Mouse (Mus musculus): ENCODE results near the gene Trim27.

Gene Trim27

GRCm38 (mm10) chr13:21169657-21170430 is 9.4 kb upstream of the Trim27 start:
- CTCF ChIA-PET = interaction anchor here in 1 of 4 experiments (0.7 kb wide), 1 partner anchor 30 kb away, joined by 3 read pairs; no protein-coding TSS in a partner anchor

GRCm38 (mm10) chr13:21170431-21171155 is 8.7 kb upstream of the Trim27 start:
- ChIA-PET CTCF (interaction anchor here in 1 of 4 experiments (0.7 kb wide), 1 partner anchor 29 kb away, joined by 3 read pairs; no protein-coding TSS in a partner anchor), POLR2A (interaction anchor here in 3 of 4 experiments (0.6 to 3.9 kb wide), 13 partner anchors 8 to 616 kb away, joined by 3 to 25 read pairs (median 5); partner anchors contain the start of genes Trim27 (in 2 of the 3), Hist1h2an (in 1 of the 3), Hist1h2bp (in 1 of the 3) and Hist1h4k (in 1 of the 3))

More at GRCm38 (mm10) chr13:21169657-21170430, 9.4 kb upstream of the Trim27 start:
- POLR2A ChIA-PET = interaction anchor here in 3 of 4 experiments (0.6 to 3.9 kb wide), 13 partner anchors 9 to 1303 kb away, joined by 3 to 25 read pairs (median 4); partner anchors contain the start of genes Trim27 (in 3 of the 3), Hist1h2an (in 1 of the 3), Hist1h2bp (in 1 of the 3) and Hist1h4k (in 1 of the 3)

GRCm38 (mm10) chr13:21171156-21171530 is 8.1 kb upstream of the Trim27 start:
- ChIA-PET POLR2A (interaction anchor here in 2 of 4 experiments (0.6 to 2.7 kb wide), 6 partner anchors 10 to 612 kb away, joined by 3 to 8 read pairs (median 4); partner anchors contain the start of gene Hist1h3i (in 1 of the 2)), CTCF (no interaction called here)

GRCm38 (mm10) chr13:21171600-21172150 is 7.6 kb upstream of the Trim27 start:
- ChIA-PET POLR2A (interaction anchor here in 3 of 4 experiments (0.7 to 3.3 kb wide), 11 partner anchors 9 to 619 kb away, joined by 3 to 13 read pairs (median 5); partner anchors contain the start of gene Hist1h3i (in 1 of the 3)), CTCF (interaction anchor here in 1 of 4 experiments (1.4 kb wide), 1 partner anchor 63 kb away, joined by 3 read pairs; no protein-coding TSS in a partner anchor)

- CTCF ChIA-PET = interaction anchor here (0.6 to 1.4 kb wide), 7 partner anchors 14 to 685 kb away, joined by 3 to 7 read pairs (median 4); no protein-coding TSS in a partner anchor
- POLR2A ChIA-PET = interaction anchor here in 3 of 4 experiments (0.7 to 3.3 kb wide), 35 partner anchors 9 to 618 kb away, joined by 3 to 13 read pairs (median 4); partner anchors contain the start of genes Hist1h2ai (in 2 of the 3), Hist1h2ak (in 1 of the 3), Hist1h2an (in 1 of the 3) and Hist1h2bn (in 1 of the 3)
These were observed 6.8 kb upstream of the Trim27 start for GRCm38 (mm10) chr13:21172241-21173027.

- ChIA-PET POLR2A (interaction anchor here in 3 of 4 experiments (0.7 to 3.3 kb wide), 33 partner anchors 8 to 618 kb away, joined by 3 to 13 read pairs (median 4); partner anchors contain the start of genes Hist1h2ai (in 2 of the 3), Hist1h2ak (in 1 of the 3), Hist1h2an (in 1 of the 3) and Hist1h2bn (in 1 of the 3)), CTCF (interaction anchor here (0.6 to 1.4 kb wide), 7 partner anchors 15 to 93 kb away, joined by 3 to 7 read pairs (median 3); no protein-coding TSS in a partner anchor)
These were observed 6.2 kb upstream of the Trim27 start for GRCm38 (mm10) chr13:21173072-21173471.

- CTCF ChIA-PET = interaction anchor here in 1 of 4 experiments (1.0 kb wide), 1 partner anchor 23 kb away, joined by 3 read pairs; no protein-coding TSS in a partner anchor
- POLR2A ChIA-PET = interaction anchor here in 2 of 4 experiments (0.6 to 13.4 kb wide), 5 partner anchors 8 to 65 kb away, joined by 4 to 154 read pairs (median 6); no protein-coding TSS in a partner anchor
These were observed 2.5 kb upstream of the Trim27 start for GRCm38 (mm10) chr13:21176733-21177132.

- ChIA-PET POLR2A (interaction anchor here in 2 of 4 experiments (0.6 to 13.4 kb wide), 6 partner anchors 9 to 624 kb away, joined by 3 to 154 read pairs (median 14); no protein-coding TSS in a partner anchor), CTCF (interaction anchor here in 2 of 4 experiments (0.6 to 1.2 kb wide), 3 partner anchors 22 to 88 kb away, joined by 3 read pairs; no protein-coding TSS in a partner anchor)
These were observed 1.6 kb upstream of the Trim27 start for GRCm38 (mm10) chr13:21177657-21178056.

- ChIA-PET CTCF (interaction anchor here in 1 of 4 experiments (1.2 to 2.9 kb wide), 2 partner anchors 56 to 88 kb away, joined by 3 to 8 read pairs; no protein-coding TSS in a partner anchor), POLR2A (interaction anchor here in 2 of 4 experiments (0.6 to 13.4 kb wide), 9 partner anchors 9 to 85 kb away, joined by 3 to 154 read pairs (median 10); no protein-coding TSS in a partner anchor)
These were observed 881 bp upstream of the Trim27 start for GRCm38 (mm10) chr13:21178364-21178763.

GRCm38 (mm10) chr13:21179724-21180550 is 692 bp downstream of the Trim27 start:
- ChIA-PET POLR2A (interaction anchor here in 3 of 4 experiments (0.6 to 13.4 kb wide), 54 partner anchors 8 to 863 kb away, joined by 3 to 154 read pairs (median 4); partner anchors contain the start of genes Hist1h2ai (in 2 of the 3), Hist1h2bl (in 2 of the 3), Hist1h2ag (in 1 of the 3) and Hist1h2ah (in 1 of the 3)), CTCF (interaction anchor here in 3 of 4 experiments (0.5 to 2.9 kb wide), 10 partner anchors 20 to 761 kb away, joined by 3 to 10 read pairs (median 4); no protein-coding TSS in a partner anchor)

GRCm38 (mm10) chr13:21180551-21181530 is 1.6 kb downstream of the Trim27 start:
- POLR2A ChIA-PET = interaction anchor here in 3 of 4 experiments (0.6 to 13.4 kb wide), 40 partner anchors 7 to 1230 kb away, joined by 3 to 154 read pairs (median 5); partner anchors contain the start of genes Hist1h2ai (in 2 of the 3), Hist1h2bl (in 2 of the 3), Hist1h2ak (in 1 of the 3) and Hist1h2bm (in 1 of the 3)
- CTCF ChIA-PET = interaction anchor here in 3 of 4 experiments (0.6 to 2.9 kb wide), 7 partner anchors 17 to 53 kb away, joined by 3 to 10 read pairs (median 4); no protein-coding TSS in a partner anchor

- ChIA-PET POLR2A (interaction anchor here in 2 of 4 experiments (1.1 to 13.4 kb wide), 10 partner anchors 8 to 86 kb away, joined by 4 to 154 read pairs (median 12); no protein-coding TSS in a partner anchor), CTCF (interaction anchor here in 1 of 4 experiments (0.9 kb wide), 1 partner anchor 18 kb away, joined by 5 read pairs; no protein-coding TSS in a partner anchor)
These were observed 2.8 kb downstream of the Trim27 start for GRCm38 (mm10) chr13:21181996-21182395.

GRCm38 (mm10) chr13:21183066-21183465 is 3.8 kb downstream of the Trim27 start:
- ChIA-PET CTCF (no interaction called here), POLR2A (interaction anchor here in 2 of 4 experiments (0.9 to 13.4 kb wide), 5 partner anchors 10 to 39 kb away, joined by 4 to 154 read pairs (median 21); no protein-coding TSS in a partner anchor)

- ChIA-PET POLR2A (interaction anchor here in 2 of 4 experiments (0.6 to 13.4 kb wide), 6 partner anchors 10 to 57 kb away, joined by 3 to 154 read pairs (median 4); no protein-coding TSS in a partner anchor), CTCF (no interaction called here)
These were observed 4.4 kb downstream of the Trim27 start for GRCm38 (mm10) chr13:21183661-21184060.
